Mouse (Mus musculus): ENCODE measurements around the gene Orc4. TPM values are rescaled to one million over a fixed set of nuclear protein-coding genes. Genes with fewer than 3 reads are reported as not detected.
"Not testable (repeated sequence)": the region's sequence is repeated elsewhere in the genome, so short reads cannot be mapped to it uniquely, and the experiment has no call there.

Orc4 gene
- total RNA-seq (2021) = 10 to 100 TPM; 35.4 to 39.6 TPM

GRCm38 (mm10) chr2:48950252-48950315 is at the start of gene Orc4:
TSS of gene Orc4 (minus strand) at chr2:48950277.
- intact Hi-C loops (cut with DNase I) = no loop called here
- DNase-seq = no peak

- intact Hi-C loops (cut with DNase I) = no loop called here
- no peak for DNase-seq
These were observed 40.2 kb upstream of the Orc4 start for GRCm38 (mm10) chr2:48990322-48990721.

- intact Hi-C loops (cut with DNase I) = no loop called here
- DNase-seq = no peak
These were observed 28.8 kb upstream of the Orc4 start for GRCm38 (mm10) chr2:48978920-48979319.

- DNase-seq = no peak
- intact Hi-C loops (cut with DNase I) = no loop called here
These were observed 6.5 kb upstream of the Orc4 start for GRCm38 (mm10) chr2:48956591-48956990.

- peak in 1 of 2 experiments; percentile 20 for DNase-seq
- intact Hi-C loops (cut with DNase I) = no loop called here
These were observed 321 bp upstream of the Orc4 start for GRCm38 (mm10) chr2:48950316-48950880.

- intact Hi-C loops (cut with DNase I) = no loop called here
- DNase-seq = peak; percentile 56 to 62
These were observed 280 bp downstream of the Orc4 start for GRCm38 (mm10) chr2:48949743-48950251.

GRCm38 (mm10) chr2:48948841-48949584 is 1.1 kb downstream of the Orc4 start, which contains the start of gene Mbd5:
TSS of gene Mbd5 (plus strand) at chr2:48949508.
- intact Hi-C loops (cut with DNase I) = no loop called here
- peak; percentile 99 for DNase-seq

GRCm38 (mm10) chr2:48947761-48948160 is 2.3 kb downstream of the Orc4 start:
- intact Hi-C loops (cut with DNase I) = no loop called here

GRCm38 (mm10) chr2:48935058-48935457 is 15.0 kb downstream of the Orc4 start:
- no peak for DNase-seq
- intact Hi-C loops (cut with DNase I) = no loop called here

More at GRCm38 (mm10) chr2:48947761-48948160, 2.3 kb downstream of the Orc4 start:
- no peak for DNase-seq

- no peak for DNase-seq
- intact Hi-C loops (cut with DNase I) = no loop called here
These were observed 34.2 kb downstream of the Orc4 start for GRCm38 (mm10) chr2:48915832-48916231.

GRCm38 (mm10) chr2:48914185-48914584 is 35.9 kb downstream of the Orc4 start:
- intact Hi-C loops (cut with DNase I) = no loop called here
- no peak for DNase-seq

- intact Hi-C loops (cut with DNase I) = loop anchor here (1.0 to 5.0 kb wide), 2 partner anchors 404 to 823 kb away; no protein-coding TSS in a partner anchor
- DNase-seq = peak; percentile 15 to 32
These were observed 41.2 kb downstream of the Orc4 start for GRCm38 (mm10) chr2:48908866-48909265.

GRCm38 (mm10) chr2:48895186-48895585 is 54.9 kb downstream of the Orc4 start:
- intact Hi-C loops (cut with DNase I) = no loop called here
- DNase-seq = no peak

- intact Hi-C loops (cut with DNase I) = loop anchor here (1.0 to 2.0 kb wide), 5 partner anchors 71 to 1393 kb away; partner anchors contain the start of gene Acvr2a
- peak; percentile 68 to 83 for DNase-seq
These were observed 64.1 kb downstream of the Orc4 start for GRCm38 (mm10) chr2:48885945-48886344.

GRCm38 (mm10) chr2:48868199-48868913 is 81.7 kb downstream of the Orc4 start:
- no peak for DNase-seq

GRCm38 (mm10) chr2:48865596-48865995 is 84.5 kb downstream of the Orc4 start:
- DNase-seq; intact Hi-C loops (cut with DNase I): not testable (repeated sequence)

More at GRCm38 (mm10) chr2:48868199-48868913, 81.7 kb downstream of the Orc4 start:
- intact Hi-C loops (cut with DNase I) = no loop called here

Other genes with a start within 250 kb of the Orc4 start
- gene Acvr2a, start 136.2 kb downstream of the Orc4 start, total RNA-seq (2021) = 10 to 100 TPM; 17.7 to 20.2 TPM
- 10 to 100 TPM; 34.4 to 37.8 TPM for gene Mbd5, start 769 bp downstream of the Orc4 start, total RNA-seq (2021)

Data from heart, postnatal 10 days (tissue).